Mouse (Mus musculus): ENCODE results near the gene Hdgf.

DNA sequence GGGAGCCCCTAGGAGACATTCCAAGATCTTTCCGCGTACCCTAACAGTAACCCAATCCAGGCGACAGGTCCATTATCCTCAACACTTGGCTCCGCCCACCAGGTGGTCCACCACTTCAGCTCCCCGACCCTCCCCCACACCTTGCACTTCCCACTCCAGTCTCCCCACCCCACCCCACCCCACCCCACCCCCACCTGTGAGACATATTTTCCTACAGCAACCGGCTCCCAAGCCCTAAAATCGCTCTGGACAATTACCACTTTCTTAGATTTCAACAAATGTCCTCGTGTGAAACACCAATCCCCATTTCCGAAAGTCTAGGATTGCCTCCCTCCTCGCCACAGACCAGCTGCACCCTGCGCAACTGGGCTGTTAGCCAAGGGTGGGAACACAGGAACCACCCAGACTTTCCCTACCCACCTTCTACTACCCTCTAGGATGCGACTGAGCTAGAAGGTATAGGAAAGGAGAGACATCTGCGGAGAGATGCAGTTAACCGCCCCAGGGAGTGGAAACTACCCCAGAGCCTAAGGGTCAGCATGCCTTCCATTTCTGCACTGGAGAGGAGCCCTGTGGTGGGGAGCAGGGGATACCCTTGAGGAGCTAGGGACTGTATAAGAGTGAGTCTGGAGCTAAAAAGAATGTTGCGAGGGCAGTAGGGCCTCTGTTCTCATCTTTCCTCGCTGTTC lies 43.3 kb downstream of the Hdgf start:
- TF ChIP-seq GATA1 (IDR thresholded peaks at IDR 0.05; ENCODE audit: borderline replicate concordance, low read length) = no peak
- TF ChIP-seq FLI1 (IDR thresholded peaks at IDR 0.05; ENCODE audit: low read length) = no peak
